Mouse (Mus musculus): ENCODE results near the gene Col5a1. TPM values are rescaled to one million over a fixed set of nuclear protein-coding genes. Genes with fewer than 3 reads are reported as not detected.
A peak's percentile ranks its signal among the peaks of the same experiment; 100 is the strongest.

Col5a1 gene
- polyA plus RNA-seq, 1 experiment from 2014 or later: 259 TPM

DNA sequence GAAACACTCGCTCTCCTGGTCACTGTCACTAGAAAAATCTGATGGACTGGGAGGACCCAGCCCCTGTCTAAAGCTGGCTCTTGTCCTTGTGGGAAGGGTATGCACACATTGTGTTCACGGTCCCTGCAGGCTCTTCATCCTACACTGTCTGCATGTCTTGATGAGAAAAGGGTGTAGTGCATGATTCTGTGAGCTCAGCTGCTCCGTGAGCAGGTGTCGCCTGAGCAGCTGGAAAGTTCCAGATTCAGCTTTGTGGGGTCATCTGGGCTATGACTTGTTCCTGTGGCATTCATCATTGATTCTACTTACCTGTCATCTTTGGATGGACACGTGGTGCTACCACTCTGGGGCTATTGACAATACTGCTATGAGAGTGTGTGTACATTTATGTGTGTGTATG is 61.7 kb downstream of the Col5a1 start:
- ATAC-seq (ENCODE audit: insufficient number of reproducible peaks, low FRiP score, low TSS enrichment, low read depth): 0 out of 2 replicates have a peak, but pooled peaks have one; percentile 21
- WGBS: 86% methylated on average over 5 of the region's 5 CpGs
- Histone ChIP-seq H3K27ac (no peak overlapping the region), H3K4me3 (no peak overlapping the region), H3K9me3 (no peaks in the 10 kb centered on the region), H3K27me3 (no peaks in the 10 kb centered on the region), H3K36me3 (peaks cover 78% of the 10 kb centered on the region), H3K4me2 (no peak overlapping the region), H3K9ac (no peak overlapping the region), H3K4me1 (no peaks in the 10 kb centered on the region)

GRCm38 (mm10) chr2:27953866-27954265 is 67.6 kb downstream of the Col5a1 start:
- Histone ChIP-seq H3K27me3 (no peaks in the 10 kb centered on the region), H3K4me3 (no peak overlapping the region), H3K9me3 (no peaks in the 10 kb centered on the region), H3K27ac (no peak overlapping the region), H3K36me3 (peaks cover 94% of the 10 kb centered on the region), H3K9ac (no peak overlapping the region), H3K4me1 (peaks cover 20% of the 10 kb centered on the region), H3K4me2 (no peak overlapping the region)
- 72% methylated on average over 3 of the region's 3 CpGs for WGBS
- ATAC-seq (ENCODE audit: insufficient number of reproducible peaks, low FRiP score, low TSS enrichment, low read depth): no peak

GRCm38 (mm10) chr2:27954924-27955323 is 68.7 kb downstream of the Col5a1 start:
- peaks cover 20% of the 10 kb centered on the region for H3K4me1 ChIP-seq
- H3K4me3 ChIP-seq: no peak overlapping the region
- H3K9me3 ChIP-seq: no peaks in the 10 kb centered on the region
- no peak overlapping the region for H3K4me2 ChIP-seq
- H3K36me3 ChIP-seq: peaks cover 94% of the 10 kb centered on the region
- ATAC-seq (ENCODE audit: insufficient number of reproducible peaks, low FRiP score, low TSS enrichment, low read depth): no peak
- 32% methylated on average over 3 of the region's 3 CpGs for WGBS
- H3K27me3 ChIP-seq: no peaks in the 10 kb centered on the region
- H3K9ac ChIP-seq: no peak overlapping the region
- H3K27ac ChIP-seq: no peak overlapping the region

DNA sequence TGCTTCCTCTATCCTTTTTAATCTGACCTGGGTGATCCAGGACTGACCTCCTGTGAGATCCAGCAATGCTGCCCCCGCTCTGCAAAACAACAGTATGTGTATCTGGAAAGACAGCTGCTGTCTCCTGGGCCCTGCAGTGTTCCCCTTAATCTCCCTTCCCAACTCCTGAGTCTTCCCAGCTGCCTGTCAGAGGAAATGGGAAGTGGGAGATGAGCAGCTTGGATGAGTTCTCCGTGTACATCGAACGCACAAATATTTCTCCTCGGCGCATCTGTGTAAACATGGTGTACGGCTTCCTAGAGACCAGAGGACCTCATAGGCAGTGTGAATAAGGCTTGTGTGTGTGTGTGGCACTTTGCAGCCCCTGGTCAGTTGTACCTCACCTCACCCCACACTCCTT is 70.5 kb downstream of the Col5a1 start:
- no peak for ATAC-seq (ENCODE audit: insufficient number of reproducible peaks, low FRiP score, low TSS enrichment, low read depth)
- H3K9me3 ChIP-seq: no peaks in the 10 kb centered on the region
- H3K36me3 ChIP-seq: peaks cover 94% of the 10 kb centered on the region

GRCm38 (mm10) chr2:27957184-27957583 is 71.0 kb downstream of the Col5a1 start:
- H3K4me2 ChIP-seq: no peak overlapping the region
- no peak overlapping the region; the same call in 1 of the 2 replicates for H3K27ac ChIP-seq
- WGBS: 30% methylated on average over 5 of the region's 5 CpGs
- H3K36me3 ChIP-seq: peaks cover 94% of the 10 kb centered on the region
- no peak for ATAC-seq (ENCODE audit: insufficient number of reproducible peaks, low FRiP score, low TSS enrichment, low read depth)
- no peaks in the 10 kb centered on the region for H3K9me3 ChIP-seq
- peaks cover 20% of the 10 kb centered on the region for H3K4me1 ChIP-seq
- H3K4me3 ChIP-seq: no peak overlapping the region
- no peak overlapping the region for H3K9ac ChIP-seq
- H3K27me3 ChIP-seq: no peaks in the 10 kb centered on the region

More for the DNA sequence above, 70.5 kb downstream of the Col5a1 start:
- no peak overlapping the region for H3K4me3 ChIP-seq
- H3K4me2 ChIP-seq: no peak overlapping the region
- no peak overlapping the region for H3K9ac ChIP-seq
- H3K27me3 ChIP-seq: no peaks in the 10 kb centered on the region
- WGBS: 75% methylated on average over 7 of the region's 7 CpGs
- no peak overlapping the region; the same call in 1 of the 2 replicates for H3K27ac ChIP-seq
- peaks cover 20% of the 10 kb centered on the region for H3K4me1 ChIP-seq

DNA sequence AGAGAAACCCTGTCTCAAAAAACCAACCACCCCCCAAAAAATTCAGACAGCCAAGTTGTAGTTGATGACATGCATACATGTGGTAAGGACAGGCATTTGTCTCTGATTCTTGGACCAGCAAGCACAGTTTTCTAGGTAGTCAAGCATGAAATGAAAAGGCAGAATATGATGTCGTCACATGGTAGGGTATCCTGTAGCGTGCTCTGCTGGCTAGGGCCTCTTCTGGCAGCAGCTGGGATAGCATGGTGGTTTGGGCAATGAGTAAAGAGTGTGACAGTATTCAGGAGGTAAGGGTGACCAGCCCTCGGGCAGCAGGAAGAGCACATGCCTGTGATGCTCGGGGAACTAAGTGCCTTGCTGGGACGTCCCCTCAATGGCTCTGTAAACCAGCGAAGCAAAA is 73.0 kb downstream of the Col5a1 start:
- H3K9ac ChIP-seq: no peak overlapping the region
- H3K4me2 ChIP-seq: no peak overlapping the region
- no peaks in the 10 kb centered on the region for H3K9me3 ChIP-seq
- H3K27me3 ChIP-seq: no peaks in the 10 kb centered on the region
- 76% methylated on average over 6 of the region's 6 CpGs for WGBS
- peaks cover 16% of the 10 kb centered on the region for H3K4me1 ChIP-seq
- H3K36me3 ChIP-seq: peaks cover 95% of the 10 kb centered on the region
- H3K4me3 ChIP-seq: no peak overlapping the region
- H3K27ac ChIP-seq: no peak overlapping the region
- no peak for ATAC-seq (ENCODE audit: insufficient number of reproducible peaks, low FRiP score, low TSS enrichment, low read depth)

DNA sequence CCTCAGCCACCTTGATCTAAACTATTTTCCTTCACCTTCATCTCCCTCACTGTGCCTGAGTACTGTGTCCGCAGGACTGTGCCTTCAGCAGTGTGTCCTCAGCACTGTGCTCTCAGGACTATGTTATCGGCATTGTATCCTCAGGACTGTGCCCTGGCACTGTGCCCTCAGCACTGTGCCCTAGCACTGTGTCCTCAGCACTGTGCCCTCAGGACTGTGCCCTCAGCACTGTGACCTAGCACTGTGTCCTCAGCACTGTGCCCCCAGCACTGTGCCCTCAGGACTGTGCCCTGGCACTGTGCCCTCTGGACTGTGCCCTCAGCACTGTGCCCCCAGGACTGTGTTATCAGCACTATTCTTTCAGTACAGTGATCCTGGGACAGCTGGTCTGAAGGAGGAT is 75.0 kb downstream of the Col5a1 start:
- Histone ChIP-seq H3K36me3 (peaks cover 95% of the 10 kb centered on the region), H3K4me1 (peaks cover 13% of the 10 kb centered on the region), H3K9me3 (no peaks in the 10 kb centered on the region), H3K9ac (no peak overlapping the region), H3K27me3 (no peaks in the 10 kb centered on the region), H3K4me2 (no peak overlapping the region), H3K4me3 (no peak overlapping the region), H3K27ac (no peak overlapping the region)
- 88% methylated on average over 2 of the region's 2 CpGs for WGBS
- no peak for ATAC-seq (ENCODE audit: insufficient number of reproducible peaks, low FRiP score, low TSS enrichment, low read depth)

DNA sequence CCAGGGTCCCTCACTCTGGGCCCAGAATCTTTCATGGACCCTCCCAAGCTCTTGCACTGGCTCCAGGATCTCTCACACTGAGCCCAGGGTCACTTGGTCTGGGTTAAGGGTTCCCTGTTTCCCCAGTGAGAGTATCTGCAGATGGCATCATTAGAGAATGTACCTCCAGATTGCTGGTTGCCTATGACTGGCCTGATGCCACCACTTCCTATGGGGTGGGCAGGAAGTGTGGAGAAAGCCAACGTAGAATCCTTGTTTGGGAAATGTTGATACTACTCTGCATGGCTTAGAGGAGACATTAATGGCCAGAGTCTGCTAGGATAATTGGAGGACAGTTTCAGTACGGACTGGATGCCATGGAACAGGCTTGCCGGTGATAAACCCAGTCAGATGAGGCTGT is 76.2 kb downstream of the Col5a1 start:
- H3K4me1 ChIP-seq: peaks cover 5% of the 10 kb centered on the region; the same call in 1 of the 2 replicates
- H3K4me2 ChIP-seq: no peak overlapping the region
- peaks cover 95% of the 10 kb centered on the region for H3K36me3 ChIP-seq
- WGBS: 73% methylated on average over 3 of the region's 3 CpGs
- no peaks in the 10 kb centered on the region for H3K27me3 ChIP-seq
- no peak overlapping the region for H3K9ac ChIP-seq
- H3K4me3 ChIP-seq: no peak overlapping the region
- H3K9me3 ChIP-seq: no peaks in the 10 kb centered on the region
- no peak overlapping the region for H3K27ac ChIP-seq
- ATAC-seq (ENCODE audit: insufficient number of reproducible peaks, low FRiP score, low TSS enrichment, low read depth): no peak

DNA sequence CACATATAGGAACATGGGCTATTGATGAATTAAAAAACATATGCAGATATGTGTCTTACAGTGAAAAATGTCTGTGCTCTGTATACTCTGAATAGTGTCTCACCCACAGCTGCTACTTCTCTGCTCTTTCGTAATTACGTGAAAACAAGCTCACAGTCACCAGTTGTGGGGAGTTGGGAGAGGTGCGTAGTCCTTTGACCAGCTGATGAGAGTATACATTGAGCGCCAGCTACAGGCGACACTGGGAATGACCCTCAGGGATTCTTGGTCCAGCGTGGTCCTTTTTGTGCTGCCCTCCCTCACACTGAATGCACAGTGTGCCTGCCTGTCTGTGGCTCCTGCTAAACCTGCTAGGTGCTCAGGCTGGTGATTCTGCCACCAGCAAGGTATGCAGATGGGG is 82.9 kb downstream of the Col5a1 start:
- Histone ChIP-seq H3K4me3 (no peak overlapping the region), H3K27ac (no peak overlapping the region; the same call in 1 of the 2 replicates), H3K9ac (no peak overlapping the region), H3K4me2 (no peak overlapping the region), H3K9me3 (no peaks in the 10 kb centered on the region), H3K4me1 (no peaks in the 10 kb centered on the region), H3K27me3 (no peaks in the 10 kb centered on the region), H3K36me3 (peaks cover 96% of the 10 kb centered on the region)
- ATAC-seq (ENCODE audit: insufficient number of reproducible peaks, low FRiP score, low TSS enrichment, low read depth): no peak
- 21% methylated on average over 6 of the region's 6 CpGs for WGBS

- H3K4me2 ChIP-seq: no peak overlapping the region
- 50% methylated on average over 3 of the region's 3 CpGs for WGBS
- H3K27me3 ChIP-seq: no peaks in the 10 kb centered on the region
- no peak for ATAC-seq (ENCODE audit: insufficient number of reproducible peaks, low FRiP score, low TSS enrichment, low read depth)
- H3K36me3 ChIP-seq: peaks cover 85% of the 10 kb centered on the region
- H3K9me3 ChIP-seq: no peaks in the 10 kb centered on the region
- H3K27ac ChIP-seq: no peak overlapping the region
- no peak overlapping the region for H3K4me3 ChIP-seq
- no peak overlapping the region for H3K9ac ChIP-seq
- no peaks in the 10 kb centered on the region for H3K4me1 ChIP-seq
Observed at GRCm38 (mm10) chr2:27973840-27974239, 87.6 kb downstream of the Col5a1 start.

- Histone ChIP-seq H3K27ac (no peak overlapping the region), H3K36me3 (peaks cover 84% of the 10 kb centered on the region), H3K4me2 (no peak overlapping the region), H3K27me3 (no peaks in the 10 kb centered on the region), H3K4me3 (no peak overlapping the region), H3K9ac (no peak overlapping the region), H3K4me1 (no peaks in the 10 kb centered on the region), H3K9me3 (no peaks in the 10 kb centered on the region)
- no peak for ATAC-seq (ENCODE audit: insufficient number of reproducible peaks, low FRiP score, low TSS enrichment, low read depth)
- 31% methylated on average over 3 of the region's 3 CpGs for WGBS
Observed at GRCm38 (mm10) chr2:27975786-27976185, 89.6 kb downstream of the Col5a1 start.

DNA sequence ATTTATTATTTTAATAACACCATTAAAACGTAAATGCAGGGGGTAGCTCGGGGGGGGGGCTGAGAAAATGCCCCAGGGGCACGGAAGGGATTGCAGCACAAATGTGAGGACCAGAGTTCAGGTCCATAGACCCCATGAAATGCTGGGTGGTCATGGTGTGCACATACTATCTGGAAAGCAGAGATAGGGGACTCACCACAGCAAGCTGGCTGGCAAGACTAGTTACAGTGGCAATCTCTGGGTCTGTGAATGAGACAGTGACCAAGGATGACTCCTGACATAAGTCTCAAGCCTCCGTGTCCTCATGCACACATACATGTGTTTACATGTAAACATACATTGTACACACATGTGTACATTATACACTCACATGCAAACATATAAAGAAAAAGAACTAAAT is 90.3 kb downstream of the Col5a1 start:
- no peak for ATAC-seq (ENCODE audit: insufficient number of reproducible peaks, low FRiP score, low TSS enrichment, low read depth)
- Histone ChIP-seq H3K4me3 (no peak overlapping the region), H3K27ac (no peak overlapping the region), H3K9me3 (no peaks in the 10 kb centered on the region), H3K36me3 (peaks cover 85% of the 10 kb centered on the region), H3K4me2 (no peak overlapping the region), H3K27me3 (no peaks in the 10 kb centered on the region), H3K9ac (no peak overlapping the region), H3K4me1 (no peaks in the 10 kb centered on the region)
- 67% methylated on average over 4 of the region's 4 CpGs for WGBS

- no peak overlapping the region for H3K4me3 ChIP-seq
- H3K27me3 ChIP-seq: no peaks in the 10 kb centered on the region
- H3K9ac ChIP-seq: no peak overlapping the region
- ATAC-seq (ENCODE audit: insufficient number of reproducible peaks, low FRiP score, low TSS enrichment, low read depth): no peak
- peaks cover 91% of the 10 kb centered on the region for H3K36me3 ChIP-seq
- no peak overlapping the region for H3K4me2 ChIP-seq
- WGBS: 84% methylated on average over 2 of the region's 2 CpGs
- no peaks in the 10 kb centered on the region for H3K4me1 ChIP-seq
- no peaks in the 10 kb centered on the region for H3K9me3 ChIP-seq
- H3K27ac ChIP-seq: peak overlapping the region; percentile 22; the same call in 1 of the 2 replicates
Observed at GRCm38 (mm10) chr2:27981066-27981465, 94.8 kb downstream of the Col5a1 start.

All from limb, embryonic 15.5 days (tissue).